Mouse (Mus musculus): ENCODE results near the gene Otud4.
"Not testable (repeated sequence)": the region's sequence is repeated elsewhere in the genome, so short reads cannot be mapped to it uniquely, and the experiment has no call there.

Otud4 gene

GRCm38 (mm10) chr8:79639586-79640451 is at the start of gene Otud4:
TSS of gene Otud4 (plus strand) at chr8:79639618.
- DNase-seq (ENCODE audit: low spot score in 2 of 2), result peak; percentile 33 to 56

DNA sequence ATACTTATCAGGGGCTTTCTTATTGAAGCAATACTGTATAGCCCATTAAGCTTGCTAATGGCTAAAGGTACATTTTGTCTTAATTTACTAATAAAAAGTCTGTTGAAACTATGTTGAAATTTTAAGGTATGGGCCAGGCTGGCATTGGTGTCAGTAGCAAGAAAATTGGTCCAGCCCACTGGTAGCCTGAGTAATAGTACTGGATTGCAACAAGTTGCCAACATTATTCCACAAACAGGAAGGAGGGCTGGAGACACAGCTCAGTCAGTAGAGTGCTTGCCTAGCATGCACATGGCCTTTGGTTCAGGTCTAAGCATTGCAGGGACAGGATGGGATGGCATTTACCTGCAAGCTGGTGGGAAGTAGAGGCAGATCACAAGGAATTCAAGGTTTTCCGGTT is 38.5 kb upstream of the Otud4 start:
- DNase-seq (ENCODE audit: low spot score in 2 of 2), result no peak

GRCm38 (mm10) chr8:79603204-79603603 is 36.2 kb upstream of the Otud4 start:
- DNase-seq (ENCODE audit: low spot score in 2 of 2), result not testable (repeated sequence)

DNA sequence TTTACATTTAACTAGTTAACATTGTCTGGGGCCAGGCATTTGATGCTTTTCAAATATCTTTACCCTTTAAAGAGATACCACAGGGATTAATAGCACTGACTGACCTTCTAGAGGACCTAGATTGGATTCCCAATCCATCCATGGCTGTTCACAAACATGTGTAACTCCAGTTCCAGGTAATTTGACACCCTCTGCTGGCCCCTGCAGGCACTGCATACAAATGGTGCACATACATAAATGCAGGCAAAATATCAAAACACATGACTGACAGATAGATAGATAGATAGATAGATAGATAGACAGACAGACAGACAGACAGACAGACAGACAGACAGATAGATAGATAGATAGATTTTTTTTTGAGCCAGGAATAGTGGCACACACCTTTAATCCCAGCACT is 33.2 kb upstream of the Otud4 start:
- no peak for DNase-seq (ENCODE audit: low spot score in 2 of 2)

DNA sequence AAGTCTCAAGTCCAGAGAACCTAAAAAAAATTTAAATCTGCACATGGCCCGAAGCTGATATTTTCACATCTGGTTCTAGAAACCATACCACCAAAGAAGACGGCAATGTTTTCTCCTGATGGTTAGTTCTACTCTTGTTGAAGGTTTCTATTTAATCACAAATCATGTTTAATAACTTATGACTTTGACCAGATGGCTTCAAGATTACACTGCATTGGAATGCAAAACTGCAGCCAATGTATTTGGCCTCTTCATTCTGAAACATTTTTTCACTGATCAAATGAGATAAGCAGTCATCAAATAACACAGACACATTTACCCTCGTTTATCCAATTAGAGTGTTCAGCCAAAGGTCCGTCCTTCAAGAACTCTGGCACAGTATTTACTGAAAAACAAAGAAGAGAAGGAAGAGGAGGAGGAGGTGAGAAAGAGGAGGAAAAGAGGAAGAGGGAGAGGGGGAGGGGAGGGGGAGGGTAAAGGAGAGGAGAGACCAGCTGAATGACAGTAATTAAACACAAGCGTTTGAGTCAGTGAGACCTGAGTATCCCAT is 32.6 kb upstream of the Otud4 start:
- no peak for DNase-seq (ENCODE audit: low spot score in 2 of 2)

DNA sequence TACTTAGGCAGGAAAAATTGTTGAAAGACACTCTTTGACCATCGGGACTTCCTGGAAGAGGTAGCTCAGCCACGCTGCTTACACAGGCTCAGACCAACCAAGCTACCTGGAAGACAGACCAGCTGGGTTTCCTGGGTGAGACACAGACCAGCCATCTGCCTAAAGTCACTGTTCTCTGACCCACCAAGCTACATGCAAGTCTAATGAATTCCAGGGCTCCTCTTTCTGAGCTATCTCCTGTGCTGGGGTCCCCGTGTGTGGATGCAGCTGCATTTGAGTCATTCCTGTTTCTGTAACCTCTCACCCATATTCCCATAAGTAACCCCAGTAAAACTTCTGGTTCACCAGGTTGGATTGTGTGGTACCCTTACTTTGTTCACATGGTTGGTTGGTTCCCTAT is 30.7 kb upstream of the Otud4 start:
- no peak for DNase-seq (ENCODE audit: low spot score in 2 of 2)

- DNase-seq (ENCODE audit: low spot score in 2 of 2), result no peak
Measured at GRCm38 (mm10) chr8:79610268-79610667, 29.1 kb upstream of the Otud4 start.

DNA sequence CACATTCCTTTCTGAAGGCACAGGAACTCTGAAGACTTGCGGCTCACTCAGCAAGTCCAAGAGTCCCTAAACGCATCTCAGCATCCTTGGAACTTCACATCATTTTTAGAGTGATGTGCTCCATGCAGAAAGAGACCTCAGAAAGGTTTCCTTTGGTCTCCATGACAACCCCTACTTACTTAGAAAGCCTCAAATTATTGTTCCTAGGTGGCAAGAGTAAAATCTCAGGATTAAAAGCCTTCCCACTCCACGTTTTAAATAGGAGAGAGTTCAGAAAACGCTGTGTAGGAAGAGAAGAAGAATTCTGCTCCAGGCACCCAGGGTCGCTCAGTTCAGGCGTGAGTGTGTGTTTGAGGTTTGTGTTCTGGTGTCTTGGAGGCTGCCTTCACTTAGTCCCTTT is 27.1 kb upstream of the Otud4 start:
- DNase-seq (ENCODE audit: low spot score in 2 of 2), result no peak

- DNase-seq (ENCODE audit: low spot score in 2 of 2), result no peak
Measured at GRCm38 (mm10) chr8:79612965-79613364, 26.5 kb upstream of the Otud4 start.

DNA sequence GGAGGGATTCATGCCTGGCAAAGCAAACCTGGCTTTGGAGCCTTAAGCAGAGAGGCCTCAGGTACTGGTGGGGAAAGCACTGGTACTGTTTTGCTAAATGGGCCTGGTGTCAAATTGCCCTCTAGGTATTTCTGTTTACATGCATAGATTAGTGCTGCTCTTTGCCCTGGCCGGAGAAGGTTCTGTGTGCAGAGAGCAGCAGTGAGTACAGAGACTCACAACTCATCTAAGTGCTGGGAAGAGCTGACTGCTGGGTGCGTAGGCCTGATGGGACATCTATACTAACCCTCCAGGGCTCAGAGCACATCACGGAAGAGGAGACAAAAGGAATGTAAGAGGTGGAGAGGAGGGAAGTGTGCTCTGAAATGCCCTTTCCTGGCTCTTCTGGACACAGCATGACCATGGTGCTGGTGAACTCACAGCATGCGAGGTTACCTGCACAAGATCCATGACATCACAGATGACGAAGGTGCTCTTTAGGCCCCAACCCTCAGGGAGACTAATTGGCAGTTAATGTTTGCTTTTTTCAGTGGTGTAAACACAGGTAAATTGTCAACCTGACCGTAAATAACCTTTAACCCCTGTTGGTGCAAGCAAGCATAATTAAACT is 23.6 kb upstream of the Otud4 start:
- DNase-seq (ENCODE audit: low spot score in 2 of 2), result no peak

DNA sequence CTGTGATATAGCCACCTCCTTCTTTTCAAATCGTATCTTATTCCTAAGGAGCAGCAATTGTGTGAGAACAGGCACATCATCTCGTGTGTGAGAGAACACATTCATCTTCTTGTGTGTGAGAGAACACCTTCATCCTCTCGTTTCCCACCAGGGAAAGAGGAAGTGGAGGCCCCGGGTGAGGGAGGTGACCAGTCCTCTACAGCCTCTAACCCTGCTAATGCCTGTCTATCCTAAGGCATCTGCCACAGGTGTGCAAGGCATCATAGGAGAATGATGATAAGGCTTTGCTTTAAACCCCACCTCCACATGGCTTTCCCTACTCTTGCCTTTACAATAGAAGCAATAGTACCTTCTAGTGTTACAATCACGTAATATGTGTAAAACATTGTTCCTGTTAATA is 20.5 kb upstream of the Otud4 start:
- DNase-seq (ENCODE audit: low spot score in 2 of 2), result no peak

DNA sequence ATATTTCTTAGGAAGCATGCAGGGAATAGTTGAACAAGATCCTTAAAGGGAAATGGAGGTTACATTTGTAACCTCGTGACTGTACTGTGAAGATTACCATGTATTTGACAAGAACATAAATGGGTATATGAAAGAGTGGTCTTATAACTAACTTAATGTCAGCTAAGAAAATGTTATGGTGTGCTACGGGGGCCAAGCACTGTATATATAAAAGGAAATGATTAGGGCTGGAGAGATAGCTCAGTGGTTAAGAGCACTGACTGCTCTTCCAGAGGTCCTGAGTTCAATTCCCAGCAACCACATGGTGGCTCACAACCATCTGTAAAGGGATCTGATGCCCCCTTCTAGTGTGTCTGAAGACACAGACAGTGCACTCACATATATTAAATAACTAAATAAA is 20.1 kb upstream of the Otud4 start:
- DNase-seq (ENCODE audit: low spot score in 2 of 2), result no peak

DNA sequence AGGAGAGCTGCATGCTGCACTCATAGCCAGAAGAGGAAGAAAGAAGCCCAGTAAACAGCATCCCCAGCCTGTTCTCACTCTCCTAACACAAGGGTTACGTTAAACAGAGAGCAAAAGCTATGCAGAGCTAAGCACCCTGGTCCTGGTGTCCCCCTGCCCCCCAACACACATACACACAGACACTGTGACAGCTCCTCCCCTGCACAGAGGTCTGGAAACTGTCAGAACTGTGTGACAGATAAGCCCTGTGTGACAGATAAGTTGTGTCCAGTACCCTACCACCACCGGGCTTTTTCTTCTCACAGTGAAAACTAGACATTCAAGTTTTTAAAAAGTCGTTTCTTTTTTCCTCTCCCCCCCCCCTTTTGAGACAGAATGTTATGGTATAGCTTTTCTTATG is 19.4 kb upstream of the Otud4 start:
- DNase-seq (ENCODE audit: low spot score in 2 of 2), result no peak

DNA sequence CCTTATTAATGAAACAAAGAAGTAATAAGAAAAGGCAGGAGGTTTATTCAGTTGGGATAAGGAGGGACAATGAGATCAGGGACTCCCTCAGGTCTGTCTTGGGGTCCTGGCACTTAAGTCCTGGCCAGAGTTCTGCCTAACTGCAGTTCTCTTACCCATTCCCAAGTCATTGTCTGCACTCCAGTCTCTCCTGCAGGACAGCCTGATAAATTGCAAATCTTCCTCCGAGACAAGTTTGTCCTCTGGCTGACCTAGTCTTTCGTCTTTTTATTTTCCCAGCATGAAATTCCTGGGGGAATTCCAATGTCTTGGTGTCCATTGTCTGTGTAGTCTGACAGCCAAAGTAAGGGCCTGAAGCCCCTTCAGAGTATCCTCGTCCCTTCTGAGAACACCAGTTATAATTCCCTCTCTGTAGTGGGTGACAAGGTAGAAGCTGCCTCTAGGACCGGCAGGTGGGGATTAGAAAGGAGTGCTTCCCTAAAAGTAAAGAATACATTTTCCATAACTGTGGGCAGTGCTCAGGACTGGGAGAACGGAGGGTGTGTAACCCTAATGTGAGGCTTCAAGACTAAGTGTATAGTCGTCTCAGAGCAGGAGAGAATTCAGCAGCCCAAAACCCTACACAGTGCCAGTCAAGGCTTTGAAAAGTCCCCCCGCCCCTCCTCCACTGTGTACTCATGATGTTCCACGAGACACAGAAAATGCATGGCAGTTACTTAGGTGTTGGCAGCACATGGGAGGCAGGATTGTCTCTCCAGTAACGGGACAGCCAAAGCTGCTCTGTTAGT is 18.7 kb upstream of the Otud4 start:
- DNase-seq (ENCODE audit: low spot score in 2 of 2), result no peak

DNA sequence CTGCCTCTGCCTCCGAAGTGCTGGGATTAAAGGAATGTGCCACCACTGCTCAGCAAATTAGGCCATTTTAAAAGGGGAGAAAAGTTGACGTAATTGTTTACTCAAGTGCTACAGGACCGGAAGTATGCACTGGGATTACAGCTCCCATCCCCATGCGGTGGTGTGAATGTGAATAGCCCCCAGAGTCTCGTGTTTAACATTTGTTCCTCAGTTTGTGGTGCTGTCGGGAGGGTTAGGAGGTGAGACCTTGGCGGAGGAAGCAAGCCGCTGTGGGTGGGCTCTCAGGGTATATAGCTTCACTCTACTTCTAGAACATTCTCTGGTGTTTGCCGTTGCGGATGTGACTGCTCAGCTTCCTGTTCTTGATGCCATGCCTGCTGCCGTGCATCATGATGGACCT is 17.1 kb upstream of the Otud4 start:
- no peak for DNase-seq (ENCODE audit: low spot score in 2 of 2)

DNA sequence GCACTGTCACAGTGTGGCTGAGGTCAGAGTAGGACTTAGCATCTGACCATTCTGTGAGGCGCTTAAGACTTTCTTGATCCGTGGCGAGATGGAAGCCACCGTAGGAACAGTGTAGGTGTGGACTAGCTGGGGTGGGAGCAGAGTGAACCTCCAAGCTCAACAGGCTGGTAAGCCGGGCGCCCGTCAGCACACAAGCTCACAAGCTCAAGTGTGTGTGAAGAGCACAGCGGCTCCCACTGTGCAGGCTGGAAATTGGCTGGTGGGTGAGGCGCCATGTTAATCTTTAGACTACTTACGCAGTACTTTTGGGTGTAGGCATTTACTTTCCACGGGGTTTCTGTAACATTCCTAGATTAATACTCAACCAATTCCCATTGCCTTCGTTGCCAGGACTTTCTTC is 16.1 kb upstream of the Otud4 start:
- DNase-seq (ENCODE audit: low spot score in 2 of 2), result no peak

GRCm38 (mm10) chr8:79624416-79624815 is 15.0 kb upstream of the Otud4 start:
- DNase-seq (ENCODE audit: low spot score in 2 of 2), result no peak

DNA sequence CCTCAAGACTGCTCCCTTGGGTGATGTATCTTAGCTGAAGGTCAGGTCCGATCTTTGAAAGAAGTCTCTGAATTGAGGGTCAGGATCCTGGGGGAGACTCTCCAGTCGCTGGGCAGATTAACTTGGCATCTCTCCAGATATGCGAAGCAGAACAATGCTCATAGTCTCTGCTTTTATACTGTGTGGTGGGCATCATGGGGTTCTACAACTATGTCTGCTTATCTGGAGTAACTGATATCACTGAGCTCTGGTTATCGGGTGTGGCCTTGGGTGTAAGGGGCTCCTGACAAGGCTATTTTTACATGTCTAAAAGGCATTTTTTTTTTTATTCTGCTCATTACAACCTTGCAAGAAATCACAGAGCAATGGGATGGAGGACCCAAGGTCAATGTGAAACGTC is 13.2 kb upstream of the Otud4 start:
- DNase-seq (ENCODE audit: low spot score in 2 of 2), result no peak

DNA sequence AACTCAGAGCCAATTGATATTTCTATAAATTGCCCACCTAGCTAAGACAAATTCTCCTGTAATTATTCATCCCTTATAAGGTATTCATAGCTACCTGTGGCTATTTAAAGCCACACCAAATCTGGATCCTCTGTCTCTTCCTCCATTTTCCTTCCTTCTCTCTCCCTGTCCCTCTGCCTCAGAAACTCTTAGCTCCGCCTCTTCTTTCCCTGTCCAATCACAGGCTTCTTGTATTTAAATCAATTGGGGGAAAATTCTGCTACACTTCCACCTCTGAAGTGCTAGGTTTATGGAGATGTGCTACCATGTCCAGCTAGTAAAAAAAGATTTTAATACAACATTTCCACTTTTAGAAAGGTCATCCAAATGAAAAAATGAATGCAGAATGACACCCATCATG is 3.9 kb upstream of the Otud4 start:
- DNase-seq (ENCODE audit: low spot score in 2 of 2), result no peak

DNA sequence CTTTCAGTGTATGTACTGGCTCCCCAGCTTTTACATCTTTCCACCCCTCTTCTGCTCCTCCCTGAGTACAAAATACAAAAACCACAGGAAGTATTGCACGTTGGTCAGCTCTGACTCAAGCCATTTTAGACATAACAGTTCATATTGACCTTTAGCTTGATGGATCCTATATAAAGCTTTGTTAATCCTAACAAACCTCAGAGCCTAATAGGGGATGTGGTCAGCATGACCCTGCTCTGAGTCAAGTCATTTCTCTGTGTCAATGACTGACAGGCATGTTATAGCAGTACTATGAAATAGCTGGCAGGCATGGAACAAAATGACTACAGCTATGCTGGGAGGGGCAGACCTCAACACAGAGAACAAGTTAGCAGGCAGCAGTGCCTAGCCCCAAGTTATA is 3.3 kb upstream of the Otud4 start:
- no peak for DNase-seq (ENCODE audit: low spot score in 2 of 2)

DNA sequence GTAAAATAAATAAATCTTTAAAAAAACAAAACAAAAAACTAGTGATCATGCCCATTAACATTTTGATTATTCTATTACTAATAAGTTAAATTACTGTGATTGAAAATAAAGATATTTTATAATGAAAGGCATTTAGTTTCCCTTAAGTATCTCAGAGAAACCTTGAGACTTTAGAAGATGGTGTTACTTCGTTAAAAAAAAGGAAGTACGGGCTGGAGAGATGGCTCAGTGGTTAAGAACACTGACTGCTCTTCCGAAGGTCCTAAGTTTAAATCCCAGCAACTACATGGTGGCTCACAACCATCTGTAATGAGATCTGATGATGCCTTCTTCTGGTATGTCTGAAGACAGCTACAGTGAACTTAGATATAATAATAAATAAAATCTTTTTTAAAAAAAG is 2.2 kb upstream of the Otud4 start:
- no peak for DNase-seq (ENCODE audit: low spot score in 2 of 2)

GRCm38 (mm10) chr8:79638001-79638706 is 1.3 kb upstream of the Otud4 start:
- DNase-seq (ENCODE audit: low spot score in 2 of 2), result no peak

Measured in frontal cortex, postnatal 14 days (tissue).